Mouse (Mus musculus) neural tube, embryonic 11.5 days (tissue): ENCODE data around the gene Lingo2. TPM values are rescaled to one million over a fixed set of nuclear protein-coding genes. Genes with fewer than 3 reads are reported as not detected.
"Not testable (repeated sequence)": the region's sequence is repeated elsewhere in the genome, so short reads cannot be mapped to it uniquely, and the experiment has no call there.

Source experiments
- ATAC-seq: fragments of 200-750 bp; cut with Nextera tagmentation; 2 replicates; pipeline ENCODE4 v1.8.0; 2017; ENCODE audit warnings: moderate number of reproducible peaks, mild to moderate bottlenecking, moderate TSS enrichment, moderate library complexity; ENCODE audit not compliant: insufficient read depth, low FRiP score, low TSS enrichment
- DNase-seq: peaks from one replicate; pipeline ENCODE4 v3.0.0-alpha.2; 2015; ENCODE audit warnings: low spot score
- H3K27ac ChIP-seq: fragments of 300-500 bp; sonication (generic); 2 replicates; pipeline ENCODE4 v1.5.1; 2014; ENCODE audit warnings: low read depth, mild to moderate bottlenecking, low read length
- H3K27me3 ChIP-seq: fragments of 300-500 bp; sonication (generic); 2 replicates; pipeline ENCODE4 v1.6.1; 2014; ENCODE audit warnings: mild to moderate bottlenecking, low read length, mixed read lengths; ENCODE audit not compliant: control insufficient read depth, insufficient read depth
- H3K36me3 ChIP-seq: fragments of 300-500 bp; sonication (generic); 2 replicates; pipeline ENCODE4 v1.6.1; 2014; ENCODE audit warnings: mild to moderate bottlenecking, low read length, moderate library complexity, mixed read lengths; ENCODE audit not compliant: control insufficient read depth, insufficient read depth
- H3K4me1 ChIP-seq: fragments of 300-500 bp; sonication (generic); 2 replicates; pipeline ENCODE4 v1.6.1; 2014; ENCODE audit warnings: low read length, mixed read lengths; ENCODE audit not compliant: control insufficient read depth, insufficient read depth
- H3K4me2 ChIP-seq: fragments of 300-500 bp; sonication (generic); 2 replicates; pipeline ENCODE4 v1.6.1; 2014; ENCODE audit warnings: low read depth, mild to moderate bottlenecking, moderate library complexity
- H3K4me3 ChIP-seq: fragments of 300-500 bp; sonication (generic); 2 replicates; pipeline ENCODE4 v1.5.1; 2014; ENCODE audit warnings: low read depth, low read length
- H3K9ac ChIP-seq: fragments of 300-500 bp; sonication (generic); 2 replicates; pipeline ENCODE4 v1.6.1; 2014; ENCODE audit warnings: mild to moderate bottlenecking, low read length
- H3K9me3 ChIP-seq: fragments of 300-500 bp; sonication (generic); 2 replicates; pipeline ENCODE4 v1.6.1; 2016; ENCODE audit warnings: low read length; ENCODE audit not compliant: control insufficient read depth
- WGBS: fragments of 180-500 bp; shearing (Covaris S2); extraction: QIAGEN DNeasy Blood & Tissue Kit; methylation state at CpG from one replicate; pipeline ENCODE4 v1.1.7; 2014; 5-methylcytosine and 5-hydroxymethylcytosine counted together
- polyA plus RNA-seq: library from polyadenylated mRNA; unstranded; fragments of >200 nt; fragmentation: Nextera tagmentation; extraction: Ambion mirVana; gene quantifications from 2 replicates; pipeline ENCODE4 v1.2.1, GENCODE M21; 2014

Lingo2 gene
- polyA plus RNA-seq, 1 experiment from 2014 or later, result 2.5 TPM

DNA sequence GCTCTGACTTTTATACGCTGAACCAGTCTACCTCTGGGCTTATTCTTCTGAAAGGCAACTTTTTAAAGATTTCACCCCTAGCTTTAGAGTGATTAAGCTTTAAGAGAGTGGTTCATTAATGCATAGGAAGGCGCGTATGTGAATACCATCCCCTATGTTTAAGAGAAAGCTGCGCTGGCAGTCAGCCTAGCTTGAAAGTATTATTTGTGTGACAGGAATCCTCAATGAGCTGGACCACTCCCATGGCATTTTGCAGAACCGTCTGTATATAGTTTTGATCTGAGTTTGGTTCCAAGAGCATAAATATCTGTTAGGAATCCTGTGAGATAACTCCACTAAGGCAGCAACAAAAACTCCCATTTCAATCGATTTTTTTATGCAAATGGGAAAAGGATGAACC, 1204.9 kb downstream of the Lingo2 start:
- H3K9me3 ChIP-seq, result no peaks in the 10 kb centered on the region
- no peak overlapping the region for H3K4me3 ChIP-seq
- no peak overlapping the region for H3K4me2 ChIP-seq
- H3K27me3 ChIP-seq, result no peaks in the 10 kb centered on the region
- no peaks in the 10 kb centered on the region for H3K4me1 ChIP-seq
- no peak overlapping the region for H3K27ac ChIP-seq
- H3K36me3 ChIP-seq, result no peaks in the 10 kb centered on the region
- no peak overlapping the region for H3K9ac ChIP-seq
- 86% methylated on average over 6 of the region's 6 CpGs for WGBS
- ATAC-seq (no peak), DNase-seq (no peak)

GRCm38 (mm10) chr4:35724774-35725173, 1226.8 kb downstream of the Lingo2 start:
- WGBS, result 65% methylated on average over 1 of the region's 1 CpGs
- no peak for ATAC-seq
- no peak overlapping the region for H3K27ac ChIP-seq

GRCm38 (mm10) chr4:35704126-35704525, 1247.4 kb downstream of the Lingo2 start:
- Histone ChIP-seq H3K27ac (no peak overlapping the region), H3K9ac (no peak overlapping the region), H3K4me3 (no peak overlapping the region), H3K9me3 (no peaks in the 10 kb centered on the region), H3K4me1 (no peaks in the 10 kb centered on the region), H3K27me3 (no peaks in the 10 kb centered on the region), H3K4me2 (no peak overlapping the region), H3K36me3 (no peaks in the 10 kb centered on the region)
- WGBS, result 26% methylated on average over 2 of the region's 2 CpGs
- 0 out of 2 replicates have a peak, but pooled peaks have one; percentile 28 for ATAC-seq
- DNase-seq, result no peak

More at GRCm38 (mm10) chr4:35724774-35725173, 1226.8 kb downstream of the Lingo2 start:
- Histone ChIP-seq H3K9ac (no peak overlapping the region), H3K4me3 (no peak overlapping the region), H3K9me3 (no peaks in the 10 kb centered on the region), H3K4me1 (no peaks in the 10 kb centered on the region), H3K36me3 (no peaks in the 10 kb centered on the region), H3K4me2 (no peak overlapping the region), H3K27me3 (no peaks in the 10 kb centered on the region)
- DNase-seq, result no peak

- DNase-seq (no peak), ATAC-seq (no peak)
- Histone ChIP-seq H3K4me2 (no peak overlapping the region), H3K4me1 (no peaks in the 10 kb centered on the region), H3K9me3 (no peaks in the 10 kb centered on the region), H3K9ac (no peak overlapping the region), H3K4me3 (no peak overlapping the region), H3K27me3 (no peaks in the 10 kb centered on the region), H3K27ac (no peak overlapping the region), H3K36me3 (no peaks in the 10 kb centered on the region)
- WGBS, result 79% methylated on average over 1 of the region's 1 CpGs
These were observed 1248.9 kb downstream of the Lingo2 start for GRCm38 (mm10) chr4:35702661-35703060.

- no peak for ATAC-seq
- Histone ChIP-seq H3K27me3 (no peaks in the 10 kb centered on the region), H3K4me3 (no peak overlapping the region), H3K9ac (no peak overlapping the region), H3K36me3 (no peaks in the 10 kb centered on the region), H3K9me3 (no peaks in the 10 kb centered on the region), H3K4me1 (no peaks in the 10 kb centered on the region), H3K4me2 (no peak overlapping the region), H3K27ac (no peak overlapping the region)
- WGBS, result 84% methylated on average over 2 of the region's 2 CpGs
- DNase-seq, result no peak
These were observed 1256.4 kb downstream of the Lingo2 start for GRCm38 (mm10) chr4:35695137-35695522.

DNA sequence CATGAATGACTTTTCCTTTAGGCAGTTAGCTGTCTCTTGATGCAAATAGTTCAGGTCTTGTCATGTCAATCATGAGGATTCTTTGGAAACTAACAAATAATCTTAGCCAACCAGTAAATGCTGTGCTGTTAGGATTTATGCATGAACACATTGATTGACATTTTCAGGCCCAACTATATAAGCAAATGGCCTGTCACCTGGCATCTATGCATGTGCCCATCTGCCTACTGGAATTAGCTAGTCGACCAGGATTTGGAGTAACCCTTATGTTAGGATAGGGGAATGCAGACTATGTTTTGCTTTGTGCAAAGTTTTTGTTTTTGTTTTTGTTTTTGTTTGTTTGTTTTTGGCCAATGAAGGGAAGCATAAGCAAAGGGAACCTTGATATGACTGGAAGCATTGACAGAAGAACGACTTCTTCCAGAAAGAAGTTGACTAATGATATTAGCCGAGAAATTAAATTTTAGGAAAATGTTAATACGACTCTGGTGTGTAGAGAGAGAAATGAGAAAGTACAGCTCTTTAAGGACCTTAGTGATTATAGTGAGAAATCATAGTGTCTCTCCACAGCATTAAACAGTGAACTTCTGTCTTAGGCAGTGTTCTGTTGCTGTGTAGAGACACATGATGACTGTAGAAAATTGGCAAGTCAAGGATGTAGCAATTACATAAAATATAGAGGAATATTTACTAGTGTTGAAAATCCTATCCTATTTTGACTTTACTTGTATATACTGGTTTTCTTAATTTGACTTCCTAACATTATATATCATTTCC, 1257.0 kb downstream of the Lingo2 start:
- Histone ChIP-seq H3K36me3 (no peaks in the 10 kb centered on the region), H3K9ac (no peak overlapping the region), H3K4me1 (no peaks in the 10 kb centered on the region), H3K9me3 (no peaks in the 10 kb centered on the region), H3K4me3 (no peak overlapping the region), H3K4me2 (no peak overlapping the region), H3K27me3 (no peaks in the 10 kb centered on the region), H3K27ac (no peak overlapping the region)
- ATAC-seq, result no peak
- whole genome bisulfite sequencing, result 89% methylated on average over 4 of the region's 4 CpGs
- no peak for DNase-seq

DNA sequence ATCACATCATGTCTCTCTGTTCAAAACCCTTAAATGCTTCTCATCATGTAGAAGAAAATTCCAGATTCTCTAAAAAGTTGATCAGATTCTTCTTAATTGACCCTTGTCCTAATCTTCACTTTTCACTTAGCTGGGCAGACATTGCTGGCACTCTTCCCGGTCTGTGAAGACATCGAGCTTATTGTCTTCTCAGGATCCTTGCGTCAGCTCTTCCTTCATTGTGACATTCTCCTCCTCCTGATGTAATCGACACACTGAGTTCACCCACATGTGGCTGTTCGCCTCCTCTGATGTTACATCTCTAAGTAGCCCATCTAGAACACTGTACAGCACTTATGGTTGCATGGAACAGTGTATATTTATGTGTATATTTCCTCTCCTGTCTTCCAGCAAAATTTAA, 1261.0 kb downstream of the Lingo2 start:
- no peak overlapping the region for H3K4me3 ChIP-seq
- no peaks in the 10 kb centered on the region for H3K27me3 ChIP-seq
- no peak overlapping the region for H3K27ac ChIP-seq
- no peaks in the 10 kb centered on the region for H3K9me3 ChIP-seq
- no peaks in the 10 kb centered on the region for H3K36me3 ChIP-seq
- 92% methylated on average over 5 of the region's 5 CpGs for WGBS
- H3K4me1 ChIP-seq, result no peaks in the 10 kb centered on the region
- DNase-seq (no peak), ATAC-seq (no peak)
- no peak overlapping the region for H3K9ac ChIP-seq
- no peak overlapping the region for H3K4me2 ChIP-seq

DNA sequence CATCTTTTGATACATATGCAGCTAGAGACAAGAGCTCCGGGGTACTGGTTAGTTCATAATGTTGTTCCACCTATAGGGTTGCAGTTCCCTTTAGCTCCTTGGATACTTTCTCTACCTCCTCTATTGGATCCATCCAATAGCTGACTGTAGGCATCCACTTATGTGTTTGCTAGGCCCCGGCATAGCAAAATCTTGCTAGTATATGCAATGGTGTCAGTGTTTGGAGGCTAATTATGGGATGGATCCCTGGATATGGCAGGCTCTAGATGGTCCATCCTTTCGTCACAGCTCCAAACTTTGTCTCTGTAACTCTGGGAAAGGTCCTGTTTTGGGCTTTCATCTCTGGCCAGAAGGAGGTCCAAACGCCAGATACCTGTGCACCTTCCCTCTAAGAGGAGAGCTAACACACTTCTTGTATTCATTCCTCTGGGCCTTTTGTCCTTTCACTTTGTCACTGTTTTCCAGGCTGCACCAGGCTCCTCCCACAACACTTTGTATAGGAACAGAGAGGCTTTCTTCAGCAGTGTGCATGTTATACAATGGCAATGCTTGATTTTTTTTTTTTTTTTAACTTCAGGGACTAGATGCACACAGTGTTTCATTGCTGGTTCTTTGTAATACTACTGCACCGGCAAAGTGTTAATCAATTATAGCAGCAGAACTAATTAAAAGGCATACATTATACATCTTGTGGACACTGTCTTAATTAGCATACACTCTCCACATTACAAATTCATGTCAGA, 1262.9 kb downstream of the Lingo2 start:
- not testable (repeated sequence) for H3K4me3 ChIP-seq, H3K36me3 ChIP-seq, H3K27ac ChIP-seq, DNase-seq, H3K4me2 ChIP-seq, H3K9ac ChIP-seq, H3K4me1 ChIP-seq, H3K9me3 ChIP-seq, H3K27me3 ChIP-seq
- peak; percentile 82 for ATAC-seq
- 77% methylated on average over 5 of the region's 5 CpGs for WGBS
